16 mouse cellular contexts compared by ENCODE assay signal in the genomic region with DNA sequence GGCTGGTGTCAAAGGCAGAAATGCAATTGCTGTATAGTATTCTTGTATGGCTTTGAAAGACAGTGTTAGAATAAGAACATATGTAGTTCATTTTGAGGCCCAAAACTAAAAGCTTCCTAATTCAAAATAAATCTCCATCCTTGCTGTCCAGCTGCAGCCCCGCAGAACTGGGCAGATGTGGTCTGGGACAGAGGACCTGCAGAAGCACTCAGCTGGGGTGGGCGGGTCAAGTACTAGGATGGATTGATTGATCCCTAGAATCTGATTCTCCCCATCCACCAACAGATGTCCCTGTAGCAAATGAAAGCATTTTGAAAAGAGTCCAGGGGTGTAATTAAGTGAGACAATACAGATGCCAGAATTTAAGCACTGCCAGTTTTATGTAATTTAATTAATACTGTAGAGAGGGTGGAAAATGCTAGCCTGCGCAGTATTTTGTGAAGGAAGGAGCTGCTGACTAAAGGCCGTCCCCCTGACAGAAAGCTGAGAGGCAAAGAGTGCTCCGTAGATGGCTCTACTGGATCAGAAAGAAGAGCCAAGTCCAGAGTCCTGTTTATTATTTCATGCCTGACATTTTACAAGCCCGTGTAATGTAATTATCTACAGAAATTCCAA. TPM values are rescaled to one million over a fixed set of nuclear protein-coding genes. Genes with fewer than 3 reads are reported as not detected.
DNase-seq lines count a peak whose midpoint lies in the region; ATAC-seq and TF ChIP-seq lines count a peak whose summit lies in the region.
"Had no signal": no experiment of that assay in that cellular context is flagged by ENCODE, and none has a peak within 500 bp of the region (broad histone marks: within the 10 kb centered on the region; RNA-seq: fewer than 3 reads in every experiment).

No protein-coding gene starts in this region.

- WGBS in embryonic facial prominence, embryonic 14.5 days: 58% methylated on average over 6 of the region's 6 CpGs
- WGBS in embryonic facial prominence, embryonic 10.5 days: 78% methylated on average over 6 of the region's 6 CpGs
- WGBS in kidney, postnatal 0 days: 71% methylated on average over 6 of the region's 6 CpGs
- WGBS in midbrain, embryonic 14.5 days: 75% methylated on average over 6 of the region's 6 CpGs
- WGBS in midbrain, embryonic 16.5 days: 67% methylated on average over 6 of the region's 6 CpGs
- 56% methylated on average over 6 of the region's 6 CpGs for WGBS in stomach, embryonic 16.5 days

- peak; percentile 65 for DNase-seq in embryonic facial prominence, embryonic 14.5 days (ENCODE audit: low spot score)
- DNase-seq in embryonic facial prominence, embryonic 10.5 days (ENCODE audit: low spot score): no peak
- peak; percentile 34 for DNase-seq in kidney, postnatal 0 days (ENCODE audit: low spot score)
- DNase-seq in kidney, adult 9 months: no peak
- peak; percentile 13 for DNase-seq in midbrain, embryonic 14.5 days
- no peak for DNase-seq in adrenal gland, adult (ENCODE audit: inconsistent age in 2 of 2, low spot score in 1 of 2)
- DNase-seq: adrenal gland, postnatal 10 days; liver had no signal

- no peaks in the 10 kb centered on the region for H3K9me3 ChIP-seq in embryonic facial prominence, embryonic 14.5 days (ENCODE audit: control insufficient read depth, low read length)
- H3K9me3 ChIP-seq in embryonic facial prominence, embryonic 10.5 days: no peaks in the 10 kb centered on the region
- H3K9me3 ChIP-seq in kidney, postnatal 0 days (replicated peaks; ENCODE audit: low read length): no peaks in the 10 kb centered on the region
- no peaks in the 10 kb centered on the region for H3K9me3 ChIP-seq in midbrain, embryonic 14.5 days (ENCODE audit: control insufficient read depth, low read length)
- no peaks in the 10 kb centered on the region for H3K9me3 ChIP-seq in midbrain, embryonic 16.5 days (replicated peaks; ENCODE audit: control insufficient read depth, low read length, poor library complexity, severe bottlenecking)
- no peaks in the 10 kb centered on the region for H3K9me3 ChIP-seq in stomach, embryonic 16.5 days (replicated peaks; ENCODE audit: control insufficient read depth, low read length)
- H3K9me3 ChIP-seq: heart, embryonic 13.5 days; hindbrain, embryonic 12.5 days had no signal

- no peak overlapping the region for H3K9ac ChIP-seq in embryonic facial prominence, embryonic 14.5 days (ENCODE audit: low read depth, low read length)
- no peak overlapping the region for H3K9ac ChIP-seq in kidney, postnatal 0 days (ENCODE audit: low read depth, low read length)
- no peak overlapping the region for H3K9ac ChIP-seq in midbrain, embryonic 14.5 days (replicated peaks; ENCODE audit: low read length)
- no peak overlapping the region for H3K9ac ChIP-seq in midbrain, embryonic 16.5 days (ENCODE audit: low read depth, low read length)
- no peak overlapping the region for H3K9ac ChIP-seq in stomach, embryonic 16.5 days (ENCODE audit: low read length)
- H3K9ac ChIP-seq: heart, embryonic 13.5 days; hindbrain, embryonic 12.5 days had no signal

- no peak for TF ChIP-seq CTCF in kidney, postnatal 0 days (IDR thresholded peaks at IDR 0.05; ENCODE audit: low read depth)

- no peaks in the 10 kb centered on the region for H3K27me3 ChIP-seq in embryonic facial prominence, embryonic 14.5 days (replicated peaks; ENCODE audit: control insufficient read depth, insufficient read depth, low read length)
- H3K27me3 ChIP-seq in embryonic facial prominence, embryonic 10.5 days (replicated peaks; ENCODE audit: low read depth, poor library complexity, severe bottlenecking): no peaks in the 10 kb centered on the region
- no peaks in the 10 kb centered on the region for H3K27me3 ChIP-seq in kidney, postnatal 0 days (ENCODE audit: insufficient read depth, low read length)
- no peaks in the 10 kb centered on the region for H3K27me3 ChIP-seq in midbrain, embryonic 14.5 days (ENCODE audit: control insufficient read depth, insufficient read depth, low read length)
- H3K27me3 ChIP-seq in midbrain, embryonic 16.5 days (ENCODE audit: control insufficient read depth, insufficient read depth, low read depth, low read length): no peaks in the 10 kb centered on the region
- no peaks in the 10 kb centered on the region for H3K27me3 ChIP-seq in stomach, embryonic 16.5 days (ENCODE audit: control insufficient read depth, insufficient read depth, low read length)
- H3K27me3 ChIP-seq: hindbrain, embryonic 12.5 days had no signal

- H3K4me1 ChIP-seq in embryonic facial prominence, embryonic 14.5 days (ENCODE audit: control insufficient read depth, insufficient read depth, low read length): no peaks in the 10 kb centered on the region
- H3K4me1 ChIP-seq in embryonic facial prominence, embryonic 10.5 days: no peaks in the 10 kb centered on the region
- H3K4me1 ChIP-seq in kidney, postnatal 0 days (replicated peaks; ENCODE audit: insufficient read depth, low read length): no peaks in the 10 kb centered on the region
- no peaks in the 10 kb centered on the region for H3K4me1 ChIP-seq in midbrain, embryonic 14.5 days (ENCODE audit: control insufficient read depth, insufficient read depth, low read length)
- no peaks in the 10 kb centered on the region for H3K4me1 ChIP-seq in midbrain, embryonic 16.5 days (ENCODE audit: control insufficient read depth, insufficient read depth, low read length)
- no peaks in the 10 kb centered on the region for H3K4me1 ChIP-seq in stomach, embryonic 16.5 days (ENCODE audit: control insufficient read depth, insufficient read depth, low read length)

- no peak overlapping the region for H3K4me3 ChIP-seq in embryonic facial prominence, embryonic 14.5 days (ENCODE audit: low read depth, low read length)
- no peak overlapping the region for H3K4me3 ChIP-seq in embryonic facial prominence, embryonic 10.5 days
- H3K4me3 ChIP-seq in kidney, postnatal 0 days (replicated peaks; ENCODE audit: low read depth, low read length): no peak overlapping the region
- no peak overlapping the region for H3K4me3 ChIP-seq in midbrain, embryonic 14.5 days (replicated peaks; ENCODE audit: low read depth, low read length)
- no peak overlapping the region for H3K4me3 ChIP-seq in midbrain, embryonic 16.5 days (ENCODE audit: low read depth, low read length)
- no peak overlapping the region for H3K4me3 ChIP-seq in stomach, embryonic 16.5 days (replicated peaks; ENCODE audit: low read length)
- H3K4me3 ChIP-seq: heart, embryonic 13.5 days; hindbrain, embryonic 12.5 days; left cerebral cortex, adult 2 months had no signal

- H3K27ac ChIP-seq in embryonic facial prominence, embryonic 14.5 days (replicated peaks; ENCODE audit: low read depth, low read length): no peak overlapping the region
- no peak overlapping the region for H3K27ac ChIP-seq in embryonic facial prominence, embryonic 10.5 days (replicated peaks)
- H3K27ac ChIP-seq in kidney, postnatal 0 days: no peak overlapping the region
- no peak overlapping the region for H3K27ac ChIP-seq in midbrain, embryonic 14.5 days (replicated peaks; ENCODE audit: low read depth, low read length)
- H3K27ac ChIP-seq in midbrain, embryonic 16.5 days (ENCODE audit: low read length): no peak overlapping the region
- H3K27ac ChIP-seq in stomach, embryonic 16.5 days (ENCODE audit: low read length): no peak overlapping the region
- H3K27ac ChIP-seq: heart, embryonic 13.5 days; hindbrain, embryonic 12.5 days; left cerebral cortex, adult 2 months had no signal

- H3K4me2 ChIP-seq in embryonic facial prominence, embryonic 14.5 days (ENCODE audit: low read depth, low read length): no peak overlapping the region
- no peak overlapping the region for H3K4me2 ChIP-seq in kidney, postnatal 0 days (ENCODE audit: low read length)
- no peak overlapping the region for H3K4me2 ChIP-seq in midbrain, embryonic 14.5 days (ENCODE audit: low read length)
- H3K4me2 ChIP-seq in midbrain, embryonic 16.5 days (ENCODE audit: low read length): no peak overlapping the region
- H3K4me2 ChIP-seq in stomach, embryonic 16.5 days (ENCODE audit: low read depth, low read length): no peak overlapping the region
- H3K4me2 ChIP-seq: heart, embryonic 13.5 days; hindbrain, embryonic 12.5 days had no signal

- no peaks in the 10 kb centered on the region for H3K36me3 ChIP-seq in embryonic facial prominence, embryonic 14.5 days (ENCODE audit: control insufficient read depth, insufficient read depth, low read length)
- H3K36me3 ChIP-seq in embryonic facial prominence, embryonic 10.5 days (replicated peaks): no peaks in the 10 kb centered on the region
- H3K36me3 ChIP-seq in kidney, postnatal 0 days (ENCODE audit: insufficient read depth, low read length): no peaks in the 10 kb centered on the region
- no peaks in the 10 kb centered on the region for H3K36me3 ChIP-seq in midbrain, embryonic 14.5 days (ENCODE audit: control insufficient read depth, insufficient read depth, low read length)
- H3K36me3 ChIP-seq in midbrain, embryonic 16.5 days (ENCODE audit: control insufficient read depth, insufficient read depth, low read length): no peaks in the 10 kb centered on the region
- H3K36me3 ChIP-seq in stomach, embryonic 16.5 days (ENCODE audit: control insufficient read depth, insufficient read depth, low read length): no peaks in the 10 kb centered on the region
- H3K36me3 ChIP-seq: heart, embryonic 13.5 days; hindbrain, embryonic 12.5 days had no signal

- no peak for ATAC-seq in embryonic facial prominence, embryonic 14.5 days (ENCODE audit: low read depth)
- ATAC-seq in kidney, postnatal 0 days (replicated peaks; ENCODE audit: low FRiP score, low read depth): no peak
- no peak for ATAC-seq in midbrain, embryonic 14.5 days (ENCODE audit: low FRiP score, low TSS enrichment)
- no peak for ATAC-seq in midbrain, embryonic 16.5 days
- ATAC-seq in stomach, embryonic 16.5 days (ENCODE audit: insufficient read depth, low FRiP score): 0 out of 2 replicates have a peak, but pooled peaks have one; percentile 29

RNA-seq across cellular contexts. Expression of gene Pabpc6, which starts 5.8 kb away (rescaled TPM):
- not detected in 2 replicates for polyA plus RNA-seq in embryonic facial prominence, embryonic 14.5 days (2014; fragmentation: Nextera tagmentation; extraction: Ambion mirVana)
- not detected in 2 replicates for polyA plus RNA-seq in embryonic facial prominence, embryonic 10.5 days (2016; fragmentation: Nextera tagmentation; extraction: Ambion mirVana)
- not detected in 2 replicates for polyA plus RNA-seq in kidney, postnatal 0 days (2015; fragmentation: Nextera tagmentation; extraction: Ambion mirVana)
- polyA plus RNA-seq in midbrain, embryonic 14.5 days (2014; fragmentation: Nextera tagmentation; extraction: Ambion mirVana): not detected in 2 replicates
- not detected in 2 replicates for polyA plus RNA-seq in midbrain, embryonic 16.5 days (2015; fragmentation: Nextera tagmentation; extraction: Ambion mirVana)
- not detected in 2 replicates for polyA plus RNA-seq in stomach, embryonic 16.5 days (2015; fragmentation: Nextera tagmentation; extraction: Ambion mirVana)
- polyA plus RNA-seq: heart, embryonic 13.5 days; hindbrain, embryonic 12.5 days; kidney, embryonic 16.5 days; small intestine, adult 2 months; urinary bladder, adult 2 months had no signal

Comparison
In these comparisons a context has a peak if more than half of its experiments do, and no peak if none do; other contexts are left out.
1. DNase-seq: peak in embryonic facial prominence, embryonic 14.5 days (single experiment), kidney, postnatal 0 days (single experiment) and midbrain, embryonic 14.5 days (single experiment); none in embryonic facial prominence, embryonic 10.5 days (single experiment), kidney, adult 9 months (single experiment) and adrenal gland, adult (0 of 2).